Mouse (Mus musculus) forebrain, embryonic 12.5 days (tissue): ENCODE data around the gene Tmem82. TPM values are rescaled to one million over a fixed set of nuclear protein-coding genes. Genes with fewer than 3 reads are reported as not detected.
A peak's percentile ranks its signal among the peaks of the same experiment; 100 is the strongest.

Experiments
- ATAC-seq: fragments of 200-750 bp; cut with Nextera tagmentation; 2 replicates; pipeline ENCODE4 v1.8.0; 2017; ENCODE audit warnings: moderate TSS enrichment; ENCODE audit not compliant: low FRiP score
- H3K27ac ChIP-seq: fragments of 300-500 bp; sonication (generic); 2 replicates; pipeline ENCODE4 v1.5.1; 2016; ENCODE audit warnings: mild to moderate bottlenecking
- H3K27me3 ChIP-seq: fragments of 300-500 bp; sonication (generic); 2 replicates; pipeline ENCODE4 v1.6.1; 2016; ENCODE audit warnings: mild to moderate bottlenecking
- H3K36me3 ChIP-seq: fragments of 300-500 bp; sonication (generic); replicated peaks from 2 replicates; pipeline ENCODE4 v1.6.1; 2016; ENCODE audit warnings: mild to moderate bottlenecking
- H3K4me1 ChIP-seq: fragments of 300-500 bp; sonication (generic); 2 replicates; pipeline ENCODE4 v1.6.1; 2016
- H3K4me2 ChIP-seq: fragments of 300-500 bp; sonication (generic); 2 replicates; pipeline ENCODE4 v1.6.1; 2016; ENCODE audit warnings: mild to moderate bottlenecking, moderate library complexity
- H3K4me3 ChIP-seq: fragments of 300-500 bp; sonication (generic); replicated peaks from 2 replicates; pipeline ENCODE4 v1.5.1; 2016; ENCODE audit warnings: mild to moderate bottlenecking
- H3K9ac ChIP-seq: fragments of 300-500 bp; sonication (generic); 2 replicates; pipeline ENCODE4 v1.6.1; 2016; ENCODE audit warnings: mild to moderate bottlenecking
- H3K9me3 ChIP-seq: fragments of 300-500 bp; sonication (generic); 2 replicates; pipeline ENCODE4 v1.6.1; 2016
- WGBS: fragments of 180-500 bp; shearing (Covaris S2); methylation state at CpG from one replicate; pipeline ENCODE4 v1.1.7; 2016; 5-methylcytosine and 5-hydroxymethylcytosine counted together
- polyA plus RNA-seq: library from polyadenylated mRNA; unstranded; fragments of >200 nt; fragmentation: Nextera tagmentation; extraction: Ambion mirVana; gene quantifications from 2 replicates; pipeline ENCODE4 v1.2.1, GENCODE M21; 2016

Tmem82 gene
- polyA plus RNA-seq, 1 experiment from 2014 or later = 0.09 TPM

DNA sequence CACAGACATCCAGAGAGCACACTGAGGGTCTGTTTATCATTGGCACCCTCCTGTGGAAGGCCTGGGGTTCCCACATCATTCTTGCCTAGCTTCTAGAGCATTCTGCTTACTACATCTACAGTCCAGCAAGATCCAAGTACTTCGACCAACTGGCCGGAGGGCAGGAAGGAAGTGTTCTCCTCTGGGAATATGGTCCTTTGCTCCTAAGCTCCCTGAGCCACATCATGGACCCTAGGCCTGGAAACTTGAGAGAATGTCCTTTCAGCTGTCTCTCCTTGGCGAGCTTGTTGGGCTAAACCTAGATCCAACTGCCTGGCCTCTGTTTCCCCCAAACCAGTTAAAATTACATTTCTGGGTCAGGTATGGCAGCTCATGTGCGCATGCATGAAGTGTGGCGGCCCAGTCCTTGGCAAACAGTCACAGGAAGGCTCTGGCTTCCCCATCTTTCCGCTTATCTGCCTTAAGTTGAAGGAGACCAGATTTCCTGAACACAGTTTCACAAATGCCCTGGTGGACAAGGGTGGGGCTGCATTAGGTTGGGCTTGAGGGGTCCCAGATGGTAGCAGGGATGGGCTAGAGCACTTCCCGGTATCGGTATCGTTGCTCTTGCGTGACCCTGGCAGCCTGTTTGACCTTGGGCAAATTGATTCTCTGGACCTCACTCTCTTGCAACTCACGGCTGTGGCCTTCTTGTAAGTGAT is 15.8 kb downstream of the Tmem82 start:
- H3K4me2 ChIP-seq = no peak overlapping the region
- no peak overlapping the region for H3K9ac ChIP-seq
- no peak for ATAC-seq
- no peak overlapping the region for H3K4me3 ChIP-seq
- H3K27ac ChIP-seq = no peak overlapping the region
- H3K9me3 ChIP-seq = no peaks in the 10 kb centered on the region
- peaks cover 46% of the 10 kb centered on the region for H3K27me3 ChIP-seq
- WGBS = 87% methylated on average over 11 of the region's 11 CpGs
- peaks cover 23% of the 10 kb centered on the region for H3K4me1 ChIP-seq
- H3K36me3 ChIP-seq = no peaks in the 10 kb centered on the region

GRCm38 (mm10) chr4:141601148-141601862 is 17.1 kb downstream of the Tmem82 start:
- ATAC-seq = no peak
- Histone ChIP-seq H3K9me3 (no peaks in the 10 kb centered on the region), H3K4me3 (no peak overlapping the region), H3K4me1 (peaks cover 23% of the 10 kb centered on the region), H3K27ac (no peak overlapping the region), H3K36me3 (no peaks in the 10 kb centered on the region), H3K9ac (no peak overlapping the region), H3K4me2 (no peak overlapping the region), H3K27me3 (peaks cover 49% of the 10 kb centered on the region)
- 68% methylated on average over 12 of the region's 12 CpGs for WGBS

DNA sequence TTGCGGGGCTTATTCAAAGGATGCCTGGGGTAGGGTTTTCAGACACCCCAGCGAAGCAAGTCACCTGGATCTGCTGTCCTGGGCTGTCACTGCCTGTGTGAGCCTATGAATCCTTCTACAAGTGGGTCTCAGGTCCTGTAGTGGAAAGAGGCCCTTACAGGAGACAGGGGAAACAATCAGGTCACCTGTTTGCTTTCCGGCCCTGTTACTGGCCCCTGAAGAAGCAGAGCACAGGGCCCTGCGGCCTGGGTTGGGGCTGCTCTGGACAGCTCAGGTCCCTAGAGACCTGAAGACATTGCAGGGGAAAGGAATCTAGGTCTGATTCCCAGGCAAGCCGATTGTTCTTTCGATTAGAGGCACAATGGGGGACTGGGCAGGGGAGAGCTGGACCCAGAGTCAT is 18.1 kb downstream of the Tmem82 start:
- H3K9me3 ChIP-seq = no peaks in the 10 kb centered on the region
- no peak overlapping the region for H3K4me2 ChIP-seq
- no peak overlapping the region for H3K9ac ChIP-seq
- no peak overlapping the region for H3K27ac ChIP-seq
- H3K27me3 ChIP-seq = peaks cover 49% of the 10 kb centered on the region
- WGBS = 23% methylated on average over 6 of the region's 6 CpGs
- peaks cover 23% of the 10 kb centered on the region for H3K4me1 ChIP-seq
- H3K4me3 ChIP-seq = no peak overlapping the region
- H3K36me3 ChIP-seq = no peaks in the 10 kb centered on the region
- no peak for ATAC-seq

DNA sequence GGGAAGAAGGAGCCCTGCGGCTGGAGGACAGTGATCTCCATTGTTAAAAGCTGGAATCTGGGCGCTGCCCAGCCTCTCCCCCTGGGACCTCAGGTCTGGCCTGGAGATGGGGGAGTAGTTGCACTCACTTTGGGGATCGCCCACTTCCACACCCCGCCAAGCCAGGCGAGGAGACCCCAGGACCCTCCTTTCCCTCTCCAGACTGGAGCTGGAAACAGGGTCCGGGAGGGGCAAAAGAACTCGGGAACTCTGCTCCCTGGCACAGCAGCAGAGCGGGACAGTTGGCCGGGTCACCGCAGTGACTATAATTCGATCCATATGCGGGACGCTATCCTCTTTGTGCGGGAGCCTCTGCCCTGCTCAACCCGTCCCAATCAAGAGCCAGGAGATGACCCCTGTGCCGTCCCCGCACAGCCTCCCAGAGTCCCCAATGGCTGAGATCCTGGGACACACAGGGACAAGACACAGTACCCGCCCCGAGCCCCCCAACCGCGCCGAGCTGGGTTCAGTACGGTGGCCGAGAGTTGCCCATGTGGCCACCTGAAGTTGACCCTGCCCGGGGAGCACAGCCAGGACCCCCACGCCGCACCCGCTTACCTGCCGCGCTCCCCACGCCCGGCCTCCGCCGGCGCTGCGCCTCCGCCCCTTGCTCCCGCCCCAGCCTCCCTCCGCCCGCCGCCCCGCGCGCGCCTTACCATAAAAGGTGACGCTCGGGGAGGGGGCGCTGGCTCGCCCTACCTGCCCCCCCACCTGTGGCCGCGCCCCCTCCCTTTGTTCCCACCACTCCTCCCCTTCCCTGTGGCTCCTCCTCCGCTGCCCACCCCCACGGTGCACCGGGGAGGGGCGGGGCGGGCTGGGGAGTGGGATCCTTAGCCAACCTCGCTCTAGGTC is 18.9 kb downstream of the Tmem82 start:
- H3K4me1 ChIP-seq = peaks cover 23% of the 10 kb centered on the region
- peak overlapping the region; percentile 81 for H3K4me2 ChIP-seq
- H3K9me3 ChIP-seq = no peaks in the 10 kb centered on the region
- no peaks in the 10 kb centered on the region for H3K36me3 ChIP-seq
- 2% methylated on average over 51 of the region's 57 CpGs for WGBS
- H3K9ac ChIP-seq = peak overlapping the region; percentile 60
- ATAC-seq = peak; percentile 43
- H3K4me3 ChIP-seq = peak overlapping the region; percentile 51
- peak overlapping the region; percentile 13; the same call in 1 of the 2 replicates for H3K27ac ChIP-seq
- H3K27me3 ChIP-seq = peaks cover 49% of the 10 kb centered on the region

GRCm38 (mm10) chr4:141598894-141599250 is 19.6 kb downstream of the Tmem82 start:
- Histone ChIP-seq H3K9me3 (no peaks in the 10 kb centered on the region), H3K4me2 (peak overlapping the region; percentile 81), H3K27ac (peak overlapping the region; percentile 13; the same call in 1 of the 2 replicates), H3K36me3 (no peaks in the 10 kb centered on the region), H3K4me3 (peak overlapping the region; percentile 51), H3K27me3 (peaks cover 49% of the 10 kb centered on the region), H3K4me1 (peaks cover 23% of the 10 kb centered on the region), H3K9ac (peak overlapping the region; percentile 60)
- ATAC-seq = no peak
- WGBS = under 1% methylated on average over 9 of the region's 9 CpGs

DNA sequence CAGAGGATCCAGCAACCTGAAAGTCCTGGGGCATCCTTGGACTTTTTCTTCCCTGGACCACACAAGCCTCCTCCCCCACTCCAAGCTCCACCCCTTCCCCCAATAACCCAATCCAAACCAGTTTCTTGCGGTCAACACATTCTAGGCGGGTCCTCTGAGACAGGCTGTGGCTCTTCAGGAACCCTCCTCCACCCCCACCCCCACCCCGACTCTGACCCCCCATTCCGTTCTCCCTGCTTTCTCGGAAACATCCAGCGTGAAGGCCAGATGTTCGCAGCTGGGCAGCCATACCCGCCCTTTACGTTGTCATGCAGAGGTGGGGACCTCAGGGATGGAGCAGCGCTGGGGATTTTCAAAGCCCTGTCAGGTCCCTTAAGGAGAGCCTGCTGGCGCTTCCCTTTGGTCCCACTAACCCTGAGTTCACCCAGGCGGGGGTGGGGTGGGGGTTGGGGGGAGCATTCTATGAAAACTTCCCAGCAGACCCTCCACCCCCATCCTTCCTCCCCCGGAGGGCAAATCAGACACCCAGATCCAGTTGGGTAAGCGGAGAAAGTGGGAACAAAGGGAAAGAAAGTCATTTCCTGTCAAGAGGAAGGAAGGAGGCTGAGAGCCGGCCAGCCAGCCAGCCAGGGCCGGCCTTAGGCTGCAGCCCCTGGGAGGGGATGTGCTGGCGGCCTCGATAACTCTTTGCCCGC is 20.1 kb downstream of the Tmem82 start:
- Histone ChIP-seq H3K4me3 (peak overlapping the region; percentile 51), H3K9ac (peak overlapping the region; percentile 60; the same call in 1 of the 2 replicates), H3K4me2 (peak overlapping the region; percentile 81), H3K27ac (peak overlapping the region; percentile 13; the same call in 1 of the 2 replicates), H3K4me1 (peaks cover 23% of the 10 kb centered on the region), H3K27me3 (peaks cover 49% of the 10 kb centered on the region), H3K9me3 (no peaks in the 10 kb centered on the region), H3K36me3 (no peaks in the 10 kb centered on the region)
- 1% methylated on average over 19 of the region's 19 CpGs for WGBS
- no peak for ATAC-seq

DNA sequence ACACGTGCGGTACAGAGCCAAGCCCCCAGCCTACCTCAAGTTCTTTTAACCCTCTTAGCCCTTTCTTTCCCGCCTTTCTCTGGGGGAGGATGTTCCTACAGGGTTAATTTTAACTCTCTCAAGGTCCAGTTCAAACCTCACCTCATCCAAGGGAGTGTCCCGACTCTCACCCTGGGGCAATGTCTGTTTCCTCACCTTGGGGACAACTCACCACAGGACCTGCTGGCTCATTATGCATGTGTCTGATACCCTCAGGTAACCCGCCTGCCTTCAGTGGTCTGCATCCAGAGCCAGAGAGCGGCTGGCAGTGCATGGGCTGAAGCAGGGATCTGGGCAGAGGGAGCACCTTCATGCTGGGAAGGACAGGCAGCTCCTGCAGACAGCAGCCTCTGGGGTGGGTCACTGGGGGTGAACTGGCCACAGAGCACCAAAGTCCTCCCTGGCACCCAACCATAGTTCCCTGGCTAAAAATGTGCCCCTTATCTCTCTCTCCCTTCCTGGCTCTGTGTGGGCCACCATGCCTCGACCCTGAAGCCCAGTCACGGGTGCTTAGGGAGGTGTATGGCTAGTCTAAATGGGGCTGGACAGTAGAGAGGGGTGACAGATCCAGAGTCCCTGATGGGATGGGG is 21.6 kb downstream of the Tmem82 start:
- Histone ChIP-seq H3K9ac (no peak overlapping the region), H3K4me3 (no peak overlapping the region), H3K4me2 (no peak overlapping the region), H3K27me3 (peaks cover 44% of the 10 kb centered on the region), H3K36me3 (no peaks in the 10 kb centered on the region), H3K27ac (no peak overlapping the region), H3K9me3 (no peaks in the 10 kb centered on the region), H3K4me1 (peaks cover 23% of the 10 kb centered on the region)
- 85% methylated on average over 8 of the region's 8 CpGs for WGBS
- ATAC-seq = no peak

GRCm38 (mm10) chr4:141595605-141596268 is 22.7 kb downstream of the Tmem82 start:
- peaks cover 34% of the 10 kb centered on the region for H3K27me3 ChIP-seq
- no peaks in the 10 kb centered on the region for H3K36me3 ChIP-seq
- no peak overlapping the region for H3K4me3 ChIP-seq
- no peaks in the 10 kb centered on the region for H3K9me3 ChIP-seq
- WGBS = 88% methylated on average over 9 of the region's 9 CpGs
- H3K27ac ChIP-seq = no peak overlapping the region
- peaks cover 23% of the 10 kb centered on the region for H3K4me1 ChIP-seq
- H3K9ac ChIP-seq = no peak overlapping the region
- no peak for ATAC-seq
- H3K4me2 ChIP-seq = no peak overlapping the region

DNA sequence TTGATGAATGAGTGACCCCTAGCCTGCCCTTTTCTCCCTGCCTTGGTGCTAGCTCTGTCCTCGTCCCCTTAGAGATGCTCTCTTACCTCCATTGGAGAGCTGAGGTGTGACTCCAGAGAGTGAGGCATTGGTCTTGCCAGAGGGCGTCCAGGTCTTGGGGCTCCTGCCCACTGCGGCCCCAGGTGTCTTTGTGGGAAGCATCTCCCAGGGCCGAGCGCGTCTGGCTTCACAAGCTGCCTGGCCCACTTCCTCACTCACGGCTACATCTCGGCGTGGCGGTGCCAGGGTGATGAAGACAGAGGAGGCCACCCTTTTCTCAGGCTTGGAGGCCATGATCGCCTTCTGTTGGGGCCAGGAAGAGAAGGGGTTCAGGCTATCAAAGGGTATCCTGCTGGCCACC is 23.3 kb downstream of the Tmem82 start:
- H3K9me3 ChIP-seq = no peaks in the 10 kb centered on the region
- 91% methylated on average over 11 of the region's 11 CpGs for WGBS
- no peak overlapping the region for H3K4me3 ChIP-seq
- no peak overlapping the region for H3K27ac ChIP-seq
- peaks cover 28% of the 10 kb centered on the region for H3K27me3 ChIP-seq
- no peak for ATAC-seq
- no peak overlapping the region for H3K9ac ChIP-seq
- no peak overlapping the region for H3K4me2 ChIP-seq
- no peaks in the 10 kb centered on the region for H3K36me3 ChIP-seq
- peaks cover 23% of the 10 kb centered on the region for H3K4me1 ChIP-seq

- H3K9me3 ChIP-seq = no peaks in the 10 kb centered on the region
- no peak overlapping the region for H3K9ac ChIP-seq
- no peaks in the 10 kb centered on the region for H3K36me3 ChIP-seq
- WGBS = 24% methylated on average over 3 of the region's 3 CpGs
- H3K4me3 ChIP-seq = no peak overlapping the region
- no peaks in the 10 kb centered on the region for H3K4me1 ChIP-seq
- ATAC-seq = no peak
- no peaks in the 10 kb centered on the region for H3K27me3 ChIP-seq
- no peak overlapping the region for H3K27ac ChIP-seq
- no peak overlapping the region for H3K4me2 ChIP-seq
Measured at GRCm38 (mm10) chr4:141591547-141591946, 26.9 kb downstream of the Tmem82 start.

DNA sequence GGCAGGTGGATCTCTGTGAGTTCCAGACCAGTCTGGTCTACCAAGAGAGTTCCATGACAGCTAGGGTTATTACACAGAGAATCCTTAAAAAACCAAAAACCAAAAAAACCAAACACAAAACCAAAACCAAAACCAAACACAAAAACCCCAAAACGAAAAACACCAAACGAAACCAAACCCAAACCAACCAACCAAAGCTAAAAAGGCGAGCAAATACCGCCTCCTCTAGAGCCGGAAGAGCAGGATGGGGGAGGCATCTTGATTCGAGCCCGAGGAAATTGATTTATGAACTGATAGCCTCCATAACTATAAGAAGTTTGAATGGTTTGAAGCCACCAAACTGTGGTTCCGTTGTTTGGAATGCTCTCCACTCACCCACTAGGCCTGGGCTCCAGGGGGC is 34.5 kb downstream of the Tmem82 start:
- 91% methylated on average over 8 of the region's 8 CpGs for WGBS
- Histone ChIP-seq H3K27ac (no peak overlapping the region), H3K4me3 (no peak overlapping the region), H3K27me3 (no peaks in the 10 kb centered on the region), H3K4me2 (no peak overlapping the region), H3K9ac (no peak overlapping the region), H3K9me3 (no peaks in the 10 kb centered on the region), H3K4me1 (no peaks in the 10 kb centered on the region), H3K36me3 (no peaks in the 10 kb centered on the region)
- ATAC-seq = no peak
